Mouse (Mus musculus) forebrain, postnatal 0 days (tissue): ENCODE measurements at regions not wholly inside any gene's neighbourhood (a gene's known extent, or its start where the extent isn't known, plus 50 kb on each side); places are given as distances from the start of the nearest gene placed in this dataset.

Experiments
- ATAC-seq: fragments of 200-750 bp; cut with Nextera tagmentation; 2 replicates; pipeline ENCODE4 v1.8.0; 2017; ENCODE audit warnings: mild to moderate bottlenecking, moderate library complexity
- DNase-seq: peaks from one replicate; pipeline ENCODE4 v3.0.0-alpha.2; 2015
- H3K27ac ChIP-seq: fragments of 300-500 bp; sonication (generic); 2 replicates; pipeline ENCODE4 v1.5.1; 2014; ENCODE audit warnings: low read depth, mild to moderate bottlenecking, antibody characterized with exemption, low read length, moderate library complexity, mixed read lengths
- H3K27me3 ChIP-seq: fragments of 300-500 bp; sonication (generic); 2 replicates; pipeline ENCODE4 v1.6.1; 2014; ENCODE audit warnings: mild to moderate bottlenecking, low read length, mixed read lengths; ENCODE audit not compliant: insufficient read depth
- H3K36me3 ChIP-seq: fragments of 300-500 bp; sonication (generic); 2 replicates; pipeline ENCODE4 v1.6.1; 2014; ENCODE audit warnings: mild to moderate bottlenecking, moderate library complexity; ENCODE audit not compliant: insufficient read depth
- H3K4me1 ChIP-seq: fragments of 300-500 bp; sonication (generic); 2 replicates; pipeline ENCODE4 v1.6.1; 2014; ENCODE audit warnings: antibody characterized with exemption; ENCODE audit not compliant: insufficient read depth
- H3K4me2 ChIP-seq: fragments of 300-500 bp; sonication (generic); 2 replicates; pipeline ENCODE4 v1.6.1; 2014; ENCODE audit warnings: low read depth, mild to moderate bottlenecking, moderate library complexity
- H3K4me3 ChIP-seq: fragments of 300-500 bp; sonication (generic); 2 replicates; pipeline ENCODE4 v1.5.1; 2014; ENCODE audit warnings: low read depth, low read length, mixed read lengths
- H3K9ac ChIP-seq: fragments of 300-500 bp; sonication (generic); 2 replicates; pipeline ENCODE4 v1.6.1; 2014; ENCODE audit warnings: mild to moderate bottlenecking
- H3K9me3 ChIP-seq: fragments of 300-500 bp; sonication (generic); 2 replicates; pipeline ENCODE4 v1.6.1; 2016; ENCODE audit warnings: low read length
- CTCF ChIP-seq: sonication (generic); IDR thresholded peaks from 2 replicates; pipeline ENCODE4 v1.5.1; 2016; ENCODE audit warnings: antibody characterized with exemption, control low read depth, low read depth
- WGBS: fragments of 180-500 bp; shearing (Covaris S2); extraction: QIAGEN DNeasy Blood & Tissue Kit; methylation state at CpG from one replicate; pipeline ENCODE4 v1.1.7; 2014; 5-methylcytosine and 5-hydroxymethylcytosine counted together

- H3K9me3 ChIP-seq = no peaks in the 10 kb centered on the region
- no peak overlapping the region for H3K4me3 ChIP-seq
- no peaks in the 10 kb centered on the region for H3K36me3 ChIP-seq
- ATAC-seq = no peak
- no peaks in the 10 kb centered on the region for H3K27me3 ChIP-seq
- no peak overlapping the region for H3K27ac ChIP-seq
- DNase-seq = no peak
- no peak overlapping the region for H3K9ac ChIP-seq
- no peak for TF ChIP-seq CTCF
- WGBS = 81% methylated on average over 6 of the region's 6 CpGs
- no peaks in the 10 kb centered on the region for H3K4me1 ChIP-seq
- H3K4me2 ChIP-seq = no peak overlapping the region
These were observed 170.7 kb upstream of the Ncam1 start for GRCm38 (mm10) chr9:49969429-49969828.

DNA sequence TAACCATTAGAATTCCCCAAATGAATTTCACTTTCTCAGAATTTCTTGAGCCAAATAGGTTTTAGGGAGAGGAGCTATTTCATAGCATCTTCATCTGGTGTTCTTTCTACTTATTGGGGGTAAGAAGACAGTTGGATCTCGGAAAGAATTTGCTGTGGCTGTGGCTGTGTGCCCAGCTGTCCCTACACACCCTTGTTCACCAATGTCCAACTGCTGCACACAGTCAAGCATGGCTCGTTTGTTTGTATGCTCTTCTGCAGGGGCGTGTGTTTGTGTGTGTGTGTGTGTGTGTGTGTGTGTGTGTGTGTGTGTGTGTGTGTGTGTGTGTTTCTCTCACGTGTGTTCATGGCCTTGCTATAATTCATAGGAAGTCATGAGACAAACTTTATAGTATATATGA lies 165.9 kb upstream of the Ncam1 start:
- Histone ChIP-seq H3K4me3 (no peak overlapping the region), H3K4me2 (no peak overlapping the region), H3K9ac (no peak overlapping the region), H3K36me3 (no peaks in the 10 kb centered on the region), H3K9me3 (no peaks in the 10 kb centered on the region), H3K27ac (no peak overlapping the region), H3K27me3 (no peaks in the 10 kb centered on the region), H3K4me1 (no peaks in the 10 kb centered on the region; the same call in 1 of the 2 replicates)
- WGBS = 74% methylated on average over 4 of the region's 4 CpGs
- no peak for TF ChIP-seq CTCF
- DNase-seq = no peak
- no peak for ATAC-seq

DNA sequence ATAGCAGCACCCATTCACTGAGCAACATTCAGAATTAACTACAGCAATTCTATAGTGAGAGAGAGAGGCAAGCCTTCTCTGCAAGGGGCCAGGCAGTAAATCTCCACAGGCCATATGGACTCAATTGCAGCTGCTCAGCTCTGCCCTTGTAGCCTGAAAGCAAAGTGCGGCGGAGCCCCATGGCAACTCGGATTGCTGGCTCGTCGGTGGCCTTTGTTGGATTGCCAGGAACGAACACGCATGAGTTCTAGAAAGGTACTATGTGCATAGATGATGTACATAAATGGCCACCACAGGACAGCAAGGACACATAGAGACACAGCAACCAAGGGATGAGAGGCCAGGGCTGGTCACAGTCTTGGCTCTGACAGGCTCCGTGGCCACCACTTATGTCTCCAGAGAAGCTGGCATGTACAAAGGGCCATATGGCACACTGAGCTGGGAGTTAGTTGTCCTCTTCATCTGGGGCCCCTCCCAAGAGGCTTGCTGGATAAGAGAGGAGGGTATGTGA lies 163.9 kb upstream of the Ncam1 start:
- no peaks in the 10 kb centered on the region for H3K27me3 ChIP-seq
- no peaks in the 10 kb centered on the region for H3K9me3 ChIP-seq
- no peaks in the 10 kb centered on the region for H3K36me3 ChIP-seq
- H3K4me3 ChIP-seq = no peak overlapping the region
- no peak for TF ChIP-seq CTCF
- WGBS = 46% methylated on average over 8 of the region's 8 CpGs
- H3K9ac ChIP-seq = no peak overlapping the region
- DNase-seq (no peak), ATAC-seq (no peak; the same call in 1 of the 2 replicates)
- H3K4me1 ChIP-seq = no peaks in the 10 kb centered on the region; the same call in 1 of the 2 replicates
- no peak overlapping the region for H3K4me2 ChIP-seq
- H3K27ac ChIP-seq = no peak overlapping the region

DNA sequence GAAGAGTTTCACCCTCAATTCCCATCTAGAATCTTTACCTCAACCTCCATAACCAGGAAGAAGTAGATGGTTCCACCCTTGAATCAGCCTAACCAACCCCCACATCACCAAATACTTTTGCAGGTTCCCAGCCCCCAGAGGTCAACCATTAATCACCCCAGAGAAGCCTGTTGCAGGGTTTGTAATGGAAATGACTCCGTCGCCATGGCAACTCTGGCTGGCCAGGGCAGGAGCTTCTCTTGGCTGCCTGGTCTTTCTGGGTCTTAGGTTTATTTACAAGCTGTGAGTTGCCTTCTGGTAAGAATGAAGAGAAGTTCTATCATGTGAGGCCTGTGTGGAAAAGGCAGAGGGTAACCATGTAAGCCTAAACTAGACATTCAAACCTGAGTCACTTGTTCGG lies 163.2 kb upstream of the Ncam1 start:
- H3K27ac ChIP-seq = no peak overlapping the region
- WGBS = 35% methylated on average over 3 of the region's 3 CpGs

DNA sequence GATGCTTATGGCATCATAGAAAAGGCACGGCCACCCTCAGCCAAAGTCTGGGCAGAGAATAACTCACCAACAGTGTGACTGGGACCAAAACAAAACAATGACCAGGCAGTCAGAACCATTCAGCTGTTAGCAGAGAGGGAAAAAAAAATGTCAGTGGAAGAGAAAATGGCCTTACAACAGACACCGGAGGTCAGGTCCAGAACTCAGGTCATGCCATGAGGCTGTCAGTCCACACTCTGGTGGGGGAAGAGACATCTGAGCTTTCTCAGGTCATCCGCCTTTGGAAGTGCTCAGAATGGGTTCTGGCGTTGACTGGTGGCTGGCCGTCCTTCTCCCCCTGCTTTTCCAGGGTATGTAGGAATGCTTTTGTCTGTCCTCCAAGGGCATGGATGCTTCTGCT lies 162.6 kb upstream of the Ncam1 start:
- Histone ChIP-seq H3K9me3 (no peaks in the 10 kb centered on the region), H3K4me1 (no peaks in the 10 kb centered on the region; the same call in 1 of the 2 replicates), H3K36me3 (no peaks in the 10 kb centered on the region), H3K9ac (no peak overlapping the region), H3K4me3 (no peak overlapping the region), H3K27me3 (no peaks in the 10 kb centered on the region), H3K27ac (no peak overlapping the region), H3K4me2 (no peak overlapping the region)
- ATAC-seq = no peak
- WGBS = 75% methylated on average over 5 of the region's 5 CpGs
- no peak for DNase-seq
- no peak for TF ChIP-seq CTCF

More for the DNA sequence above, 163.2 kb upstream of the Ncam1 start:
- H3K27me3 ChIP-seq = no peaks in the 10 kb centered on the region
- no peak overlapping the region for H3K9ac ChIP-seq
- H3K4me1 ChIP-seq = no peaks in the 10 kb centered on the region; the same call in 1 of the 2 replicates
- DNase-seq (peak; percentile 37), ATAC-seq (no peak)
- no peaks in the 10 kb centered on the region for H3K9me3 ChIP-seq
- H3K4me3 ChIP-seq = no peak overlapping the region
- TF ChIP-seq CTCF = no peak
- H3K4me2 ChIP-seq = no peak overlapping the region
- H3K36me3 ChIP-seq = no peaks in the 10 kb centered on the region

DNA sequence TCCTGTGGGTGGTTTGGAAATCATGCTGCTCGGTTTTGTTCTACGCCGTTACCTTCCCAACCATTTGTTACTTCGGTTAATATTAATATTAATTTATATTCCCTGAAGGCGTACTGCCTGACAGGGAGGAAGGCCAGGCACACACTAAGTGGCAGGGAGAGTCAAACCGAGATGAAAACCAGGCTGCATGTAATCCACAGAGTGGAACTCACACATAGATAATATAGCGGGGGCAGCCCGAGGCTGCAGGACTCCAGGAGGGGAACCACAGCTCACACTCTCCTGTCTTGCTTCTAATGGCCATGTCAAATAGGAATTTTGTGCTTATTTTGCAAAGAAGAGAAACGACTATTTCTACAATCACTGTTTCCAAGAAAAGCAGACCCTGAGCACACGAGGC lies 161.3 kb upstream of the Ncam1 start:
- Histone ChIP-seq H3K9ac (no peak overlapping the region), H3K9me3 (no peaks in the 10 kb centered on the region), H3K4me2 (no peak overlapping the region), H3K4me3 (no peak overlapping the region), H3K36me3 (no peaks in the 10 kb centered on the region), H3K27me3 (no peaks in the 10 kb centered on the region), H3K4me1 (no peaks in the 10 kb centered on the region; the same call in 1 of the 2 replicates), H3K27ac (no peak overlapping the region)
- DNase-seq = no peak
- ATAC-seq = no peak
- no peak for TF ChIP-seq CTCF
- WGBS = 76% methylated on average over 10 of the region's 10 CpGs

GRCm38 (mm10) chr9:49958890-49959289 lies 160.2 kb upstream of the Ncam1 start:
- H3K27ac ChIP-seq = no peak overlapping the region
- TF ChIP-seq CTCF = no peak
- H3K9ac ChIP-seq = no peak overlapping the region
- H3K4me2 ChIP-seq = no peak overlapping the region
- no peak for DNase-seq
- WGBS = 85% methylated on average over 3 of the region's 3 CpGs
- H3K4me1 ChIP-seq = no peaks in the 10 kb centered on the region; the same call in 1 of the 2 replicates
- H3K36me3 ChIP-seq = no peaks in the 10 kb centered on the region
- H3K9me3 ChIP-seq = no peaks in the 10 kb centered on the region
- H3K27me3 ChIP-seq = no peaks in the 10 kb centered on the region
- H3K4me3 ChIP-seq = no peak overlapping the region
- ATAC-seq = no peak

DNA sequence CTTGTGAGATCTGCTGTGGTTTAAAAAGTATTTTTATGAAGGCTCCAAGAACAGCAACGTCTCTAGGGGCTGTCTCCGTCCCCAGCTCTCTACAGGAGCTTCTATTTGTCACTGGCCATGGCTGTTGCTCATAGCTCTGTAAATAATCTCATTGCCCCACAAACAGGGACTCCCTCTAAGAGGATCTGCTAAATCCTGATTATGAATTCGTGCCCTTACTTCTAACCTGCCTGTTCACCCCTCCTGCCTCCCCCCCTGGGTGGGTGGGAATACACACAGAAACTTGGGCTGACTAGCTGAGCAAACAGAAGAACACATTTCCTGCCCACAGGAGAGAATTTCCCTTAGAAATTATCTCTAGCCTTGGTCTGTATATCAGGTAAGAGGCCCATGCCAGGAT lies 155.9 kb upstream of the Ncam1 start:
- H3K4me2 ChIP-seq = no peak overlapping the region
- no peak overlapping the region for H3K4me3 ChIP-seq
- TF ChIP-seq CTCF = no peak
- ATAC-seq (no peak), DNase-seq (no peak)
- no peaks in the 10 kb centered on the region for H3K9me3 ChIP-seq
- H3K36me3 ChIP-seq = no peaks in the 10 kb centered on the region
- no peaks in the 10 kb centered on the region for H3K27me3 ChIP-seq
- no peak overlapping the region for H3K27ac ChIP-seq
- 57% methylated on average over 3 of the region's 3 CpGs for WGBS
- no peaks in the 10 kb centered on the region for H3K4me1 ChIP-seq
- H3K9ac ChIP-seq = no peak overlapping the region
